Mouse (Mus musculus) colon, adult 2 months (tissue): ENCODE data around the gene Gdpd3. TPM values are rescaled to one million over a fixed set of nuclear protein-coding genes. Genes with fewer than 3 reads are reported as not detected.

Experiments
- polyA plus RNA-seq: library from polyadenylated mRNA; depleted of rRNA; stranded (reverse); fragments of >200 nt; gene quantifications from 2 replicates; pipeline ENCODE4 v1.2.3, GENCODE M21; 2012; rRNA removed

Gdpd3 gene
- 9.4 and 26.3 TPM in 2 replicates for polyA plus RNA-seq

DNA sequence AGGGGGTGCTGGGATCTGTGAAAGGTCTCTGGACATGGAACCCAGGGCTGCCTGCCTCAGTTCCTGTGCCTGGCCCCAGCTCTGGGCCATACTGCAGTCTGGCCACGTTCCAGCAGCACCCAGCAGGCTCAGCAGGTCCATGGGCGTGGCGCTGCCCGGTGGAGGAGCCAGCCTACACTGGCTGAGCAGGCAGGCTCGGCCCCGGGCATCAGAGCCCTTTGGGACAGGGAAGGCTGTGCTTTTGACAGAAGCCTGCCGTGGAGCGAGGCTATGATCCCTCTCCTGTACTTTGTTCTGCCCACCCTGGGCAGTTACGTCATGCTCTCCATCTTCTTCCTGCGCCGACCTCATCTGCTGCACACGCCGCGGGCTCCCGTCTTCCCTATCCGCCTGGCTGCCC lies at the start of gene Gdpd3:
Gene Gdpd3 (plus strand): TSS at position 134 of the 400 bp plus-strand sequence.

GRCm38 (mm10) chr7:126759050-126759671 lies 7.0 kb upstream of the Gdpd3 start, which contains the start of gene Mapk3:
Gene Mapk3, plus strand, starts transcription at chr7:126759601.

DNA sequence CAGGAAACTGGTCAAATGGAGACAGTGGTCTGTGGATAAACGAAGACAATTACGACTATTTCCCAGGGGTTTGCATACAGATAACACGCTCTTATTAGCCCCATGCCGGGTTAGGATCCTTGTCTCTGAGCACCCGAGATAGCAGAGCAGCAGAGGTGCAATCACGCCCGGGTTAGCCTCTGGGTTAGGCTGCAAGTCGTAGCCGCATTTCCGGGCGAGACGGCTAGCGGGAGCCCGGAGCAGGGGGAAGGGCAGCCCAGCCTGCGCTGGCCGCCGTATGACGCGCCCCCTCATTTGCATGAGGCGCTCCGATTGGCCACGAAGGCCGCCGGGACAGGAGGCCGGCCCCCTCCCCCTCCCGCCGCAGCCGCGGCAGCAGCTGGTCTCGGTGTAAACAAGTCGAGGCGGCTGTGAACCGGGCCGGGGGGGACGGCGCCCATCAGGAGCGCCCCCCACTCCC lies 10.5 kb downstream of the Gdpd3 start, which contains the start of gene Ypel3:
Gene Ypel3 (plus strand): TSS at position 358 of the 460 bp plus-strand sequence.

GRCm38 (mm10) chr7:126780971-126781635 lies 15.0 kb downstream of the Gdpd3 start, which contains the start of gene Tbx6:
Gene Tbx6, plus strand, starts transcription at chr7:126781483.

DNA sequence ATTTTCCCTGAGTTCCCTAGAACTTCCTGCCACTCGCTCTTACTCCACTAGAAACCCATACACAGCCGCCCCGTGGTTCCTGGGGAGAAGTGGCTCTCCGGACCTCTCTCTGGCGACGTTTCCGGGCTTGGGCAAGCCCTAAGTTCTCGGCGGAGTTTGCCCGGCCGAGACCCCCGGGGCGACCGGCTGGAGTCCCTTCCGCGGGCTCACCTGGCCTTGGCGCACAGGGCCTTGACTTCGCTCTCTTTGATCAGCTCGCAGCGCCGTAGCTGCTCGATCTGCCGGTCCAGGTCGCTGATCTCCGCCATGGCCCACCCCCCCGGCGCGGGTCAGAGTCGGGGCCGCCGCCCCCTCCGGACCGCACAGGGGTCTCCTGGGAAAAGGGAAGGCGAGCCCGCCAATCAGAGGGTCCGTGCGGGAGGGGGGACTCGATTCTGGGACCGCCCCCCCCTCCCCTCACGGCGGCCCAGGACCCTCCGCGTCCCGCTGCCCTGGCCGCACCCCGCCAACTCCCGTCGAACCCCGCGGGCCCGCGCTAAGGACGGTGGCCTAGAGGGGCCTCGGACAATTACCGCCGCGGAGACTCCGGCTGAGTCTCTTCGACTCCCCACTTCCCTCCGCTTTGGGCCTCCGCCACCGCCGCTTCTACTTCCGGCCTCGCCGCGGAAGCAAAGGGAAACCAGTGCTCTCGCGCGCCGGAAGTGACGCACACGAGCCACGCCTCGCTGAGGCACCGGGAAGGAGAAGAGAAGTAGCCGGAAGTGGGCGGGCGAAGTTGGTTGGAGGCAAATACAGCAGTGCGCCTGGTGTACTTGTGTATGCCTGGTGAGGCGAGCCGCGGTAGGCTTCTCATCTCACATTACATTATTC lies 26.0 kb downstream of the Gdpd3 start, which contains the start of gene Ppp4c:
Gene Ppp4c (minus strand): TSS at position 646 of the 870 bp plus-strand sequence.

DNA sequence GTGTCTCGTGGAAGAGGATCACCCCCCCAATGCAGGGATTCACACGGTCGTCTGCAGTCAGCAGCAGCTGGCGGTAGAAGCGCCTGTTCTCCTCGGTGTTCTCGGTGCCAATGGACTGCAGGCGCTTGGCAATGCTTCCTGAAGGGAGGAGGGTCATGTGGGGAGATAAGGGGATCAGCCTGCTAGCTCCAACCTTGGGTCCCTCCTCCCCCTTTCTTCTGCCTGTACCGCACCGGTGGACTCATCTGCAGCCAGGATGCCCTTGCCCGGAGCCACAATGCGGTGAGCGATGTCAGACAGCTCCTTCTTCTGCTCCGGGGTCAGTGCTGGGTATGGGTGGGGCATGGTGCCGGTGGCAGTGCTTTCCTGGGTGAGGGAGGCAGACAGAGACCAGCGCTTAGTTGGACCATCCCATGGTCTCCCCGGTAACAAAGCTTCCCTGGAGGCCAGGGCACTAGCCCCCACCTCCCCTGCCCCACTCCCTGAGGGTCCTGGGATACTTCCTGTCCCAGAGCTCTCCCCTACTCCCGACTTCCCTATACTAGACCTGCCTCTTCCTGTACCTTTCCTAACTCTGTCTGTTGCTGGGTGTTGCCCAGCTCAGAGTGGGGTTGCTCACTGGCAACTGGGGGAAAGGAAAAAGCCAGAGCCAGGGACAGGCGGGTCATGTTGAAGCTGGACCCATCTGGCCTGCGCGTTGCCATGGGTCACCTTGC lies 31.4 kb downstream of the Gdpd3 start, which contains the start of gene Fam57b:
Gene Fam57b (plus strand): TSS at position 258 of the 716 bp plus-strand sequence.

Other genes starting within 250 kb of the Gdpd3 start
- gene Eif3c, start 199.9 kb upstream of the Gdpd3 start, polyA plus RNA-seq: 88.8 and 109 TPM in 2 replicates
- 2.0 and 2.6 TPM in 2 replicates for gene Apobr, start 181.4 kb upstream of the Gdpd3 start, polyA plus RNA-seq
- 87.2 and 116 TPM in 2 replicates for gene Cln3, start 180.5 kb upstream of the Gdpd3 start, polyA plus RNA-seq
- gene Il27, start 171.4 kb upstream of the Gdpd3 start, polyA plus RNA-seq: 0.15 TPM in 1 of 2 replicates, not detected in the other
- 137 and 141 TPM in 2 replicates for gene Nupr1, start 135.5 kb upstream of the Gdpd3 start, polyA plus RNA-seq
- 61.1 and 76.7 TPM in 2 replicates for gene Sgf29, start 117.0 kb upstream of the Gdpd3 start, polyA plus RNA-seq
- 267 and 274 TPM in 2 replicates for gene Sult1a1, start 89.9 kb upstream of the Gdpd3 start, polyA plus RNA-seq
- gene Bola2, start 70.9 kb upstream of the Gdpd3 start, polyA plus RNA-seq: 64.6 and 66.5 TPM in 2 replicates
- gene Slx1b, start 70.5 kb upstream of the Gdpd3 start, polyA plus RNA-seq: 36.8 and 37.9 TPM in 2 replicates
- gene Coro1a, start 58.5 kb upstream of the Gdpd3 start, polyA plus RNA-seq: 84.8 and 89.6 TPM in 2 replicates
- 651 and 659 TPM in 2 replicates for gene Mapk3, start 6.7 kb upstream of the Gdpd3 start, polyA plus RNA-seq
- gene Ypel3, start 10.6 kb downstream of the Gdpd3 start, polyA plus RNA-seq: 414 and 445 TPM in 2 replicates
- 4.6 and 5.0 TPM in 2 replicates for gene Tbx6, start 15.1 kb downstream of the Gdpd3 start, polyA plus RNA-seq
- gene Ppp4c, start 26.2 kb downstream of the Gdpd3 start, polyA plus RNA-seq: 190 and 210 TPM in 2 replicates
- 2.6 and 3.6 TPM in 2 replicates for gene Fam57b, start 31.3 kb downstream of the Gdpd3 start, polyA plus RNA-seq
- not detected in 2 replicates for gene 4930451I11Rik, start 65.3 kb downstream of the Gdpd3 start, polyA plus RNA-seq
- gene Doc2a, start 81.1 kb downstream of the Gdpd3 start, polyA plus RNA-seq: not detected in 2 replicates
- 6.8 and 9.7 TPM in 2 replicates for gene Hirip3, start 95.6 kb downstream of the Gdpd3 start, polyA plus RNA-seq
- gene Ino80e, start 96.0 kb downstream of the Gdpd3 start, polyA plus RNA-seq: 53.1 and 56.0 TPM in 2 replicates
- 99.3 and 107 TPM in 2 replicates for gene Taok2, start 118.4 kb downstream of the Gdpd3 start, polyA plus RNA-seq
- 109 and 125 TPM in 2 replicates for gene Tmem219, start 156.6 kb downstream of the Gdpd3 start, polyA plus RNA-seq
- gene Kctd13, start 162.5 kb downstream of the Gdpd3 start, polyA plus RNA-seq: 15.5 and 21.3 TPM in 2 replicates
- 0.51 and 0.92 TPM in 2 replicates for gene Asphd1, start 183.2 kb downstream of the Gdpd3 start, polyA plus RNA-seq
- gene Sez6l2, start 184.2 kb downstream of the Gdpd3 start, polyA plus RNA-seq: 5.1 and 5.3 TPM in 2 replicates
- 248 and 339 TPM in 2 replicates for gene Cdipt, start 209.6 kb downstream of the Gdpd3 start, polyA plus RNA-seq
- 0.65 and 0.88 TPM in 2 replicates for gene Cdiptos, start 209.8 kb downstream of the Gdpd3 start, polyA plus RNA-seq
- gene Mvp, start 248.3 kb downstream of the Gdpd3 start, polyA plus RNA-seq: 270 and 280 TPM in 2 replicates